ENCODE assay signal across 14 mouse cellular contexts in the genomic region with DNA sequence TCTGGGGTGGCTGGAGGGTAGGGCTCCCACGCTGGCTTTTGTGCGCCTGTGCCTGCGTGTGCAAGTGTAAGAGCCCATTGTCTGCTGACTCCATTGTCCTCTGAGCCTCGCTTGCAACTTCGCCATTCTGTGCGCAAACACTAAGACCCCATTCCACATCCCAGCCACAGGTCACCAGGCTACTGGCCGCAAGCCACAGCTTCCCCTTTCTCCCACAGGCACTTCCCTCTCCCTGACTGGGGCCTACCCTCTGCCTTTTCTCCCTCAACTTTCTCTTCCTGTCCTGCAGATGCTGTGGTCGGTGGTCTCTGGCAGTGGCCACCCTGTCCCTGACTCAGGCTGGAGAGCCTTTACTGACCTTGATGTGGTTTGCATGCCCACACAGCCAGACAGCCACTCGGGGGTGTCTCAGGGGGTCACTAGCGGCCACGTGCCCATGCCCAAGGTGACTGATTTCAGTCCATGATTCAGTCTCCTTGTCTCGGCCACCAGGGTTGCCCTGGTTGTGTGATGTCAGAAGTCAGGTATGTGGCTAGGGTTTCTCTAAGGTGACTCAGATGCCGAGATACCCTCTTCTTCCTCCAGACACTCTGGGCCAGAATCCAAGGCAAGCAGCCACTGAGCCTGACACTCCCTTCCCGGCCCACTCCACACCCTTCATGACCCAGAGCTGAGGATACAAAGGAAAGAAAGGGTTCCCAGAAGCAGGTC. TPM values are rescaled to one million over a fixed set of nuclear protein-coding genes. Genes with fewer than 3 reads are reported as not detected.
A peak's percentile ranks its signal among the peaks of the same experiment; 100 is the strongest.
DNase-seq lines count a peak whose midpoint lies in the region; ATAC-seq lines count a peak whose summit lies in the region.
"Had no signal": no experiment of that assay in that cellular context is flagged by ENCODE, and none has a peak within 500 bp of the region (broad histone marks: within the 10 kb centered on the region; RNA-seq: fewer than 3 reads in every experiment).

No protein-coding gene starts in this region.

- H3K27me3 ChIP-seq in liver, embryonic 15.5 days: peaks cover 93% of the 10 kb centered on the region

- H3K36me3 ChIP-seq in liver, embryonic 15.5 days (replicated peaks): no peaks in the 10 kb centered on the region
- H3K36me3 ChIP-seq: G1E; limb, embryonic 15.5 days had no signal

- no peak overlapping the region for H3K4me3 ChIP-seq in liver, embryonic 15.5 days (replicated peaks)
- H3K4me3 ChIP-seq: limb, embryonic 15.5 days had no signal

- no peak for ATAC-seq in liver, embryonic 15.5 days (ENCODE audit: insufficient read depth)
- ATAC-seq in activated CD4-positive, CD25-positive, alpha-beta regulatory T cell, adult 4 months: no peak
- ATAC-seq: forebrain, embryonic 16.5 days had no signal

- no peak overlapping the region for H3K9ac ChIP-seq in liver, embryonic 15.5 days
- H3K9ac ChIP-seq: limb, embryonic 15.5 days had no signal

- H3K9me3 ChIP-seq in liver, embryonic 15.5 days (replicated peaks): no peaks in the 10 kb centered on the region
- H3K9me3 ChIP-seq: G1E; limb, embryonic 15.5 days had no signal

- 13% methylated on average over 14 of the region's 14 CpGs for WGBS in liver, embryonic 15.5 days (ENCODE audit: insufficient replicate concordance)

- H3K27ac ChIP-seq in liver, embryonic 15.5 days (replicated peaks): no peak overlapping the region
- H3K27ac ChIP-seq: limb, embryonic 15.5 days had no signal

- H3K4me2 ChIP-seq in liver, embryonic 15.5 days: 0 out of 2 replicates have a peak overlapping the region, but pooled peaks have one; percentile 1
- H3K4me2 ChIP-seq: limb, embryonic 15.5 days had no signal

- peaks cover 17% of the 10 kb centered on the region for H3K4me1 ChIP-seq in liver, embryonic 15.5 days (replicated peaks)

- peak; percentile 35 for DNase-seq in gastrocnemius, postnatal 25 days
- no peak for DNase-seq in gastrocnemius, adult 18-20 months (ENCODE audit: low spot score)
- DNase-seq in urinary bladder, postnatal 14 days (ENCODE audit: low spot score): peak; percentile 65
- DNase-seq in urinary bladder, adult 2 months (ENCODE audit: low spot score): no peak
- no peak for DNase-seq in right cerebral cortex, postnatal 14 days
- DNase-seq in adrenal gland, postnatal 25 days: no peak
- DNase-seq: cerebellum, adult 9-10 months; kidney, adult 8-10 months; thymus, postnatal 4 days had no signal

RNA-seq across cellular contexts. Expression of a gene that starts 6.8 kb away (rescaled TPM):
- total RNA-seq in gastrocnemius, postnatal 25 days (2021): under 1 TPM; 0.43 to 0.64 TPM
- total RNA-seq in gastrocnemius, adult 18-20 months (2021): 1 to 10 TPM in 1 of 2 experiments, under 1 TPM in 1; 0.57 to 2.5 TPM
- 1.5 and 2.6 TPM in 2 replicates for polyA plus RNA-seq in urinary bladder, adult 2 months (2012; rRNA removed)
- polyA plus RNA-seq in liver, embryonic 15.5 days (2015; fragmentation: Nextera tagmentation; extraction: Ambion mirVana): 0.03 TPM in 1 of 2 replicates, not detected in the other
- 1 to 10 TPM in 1 of 2 experiments, under 1 TPM in 1; 0.79 to 1.1 TPM for polyA plus RNA-seq in activated CD4-positive, CD25-positive, alpha-beta regulatory T cell, adult 4 months (2017; shearing (Covaris generic))
- 1.0 and 1.3 TPM in 2 replicates for total RNA-seq in adrenal gland, postnatal 25 days (2021)

RNA-seq across cellular contexts. Expression of a gene that starts 28.0 kb away (rescaled TPM):
- total RNA-seq in gastrocnemius, postnatal 25 days (2021): 10 to 100 TPM; 21.5 to 25.4 TPM
- 10 to 100 TPM; 30.0 to 30.8 TPM for total RNA-seq in gastrocnemius, adult 18-20 months (2021)
- 42.3 and 47.5 TPM in 2 replicates for polyA plus RNA-seq in urinary bladder, adult 2 months (2012; rRNA removed)
- polyA plus RNA-seq in liver, embryonic 15.5 days (2015; fragmentation: Nextera tagmentation; extraction: Ambion mirVana): 14.0 and 14.5 TPM in 2 replicates
- 10 to 100 TPM; 61.1 to 72.3 TPM for polyA plus RNA-seq in activated CD4-positive, CD25-positive, alpha-beta regulatory T cell, adult 4 months (2017; shearing (Covaris generic))
- total RNA-seq in adrenal gland, postnatal 25 days (2021): 44.5 and 45.8 TPM in 2 replicates

RNA-seq across cellular contexts. Expression of a gene that starts 34.2 kb away (rescaled TPM):
- 100 to 1,000 TPM; 943 to 950 TPM for total RNA-seq in gastrocnemius, postnatal 25 days (2021)
- total RNA-seq in gastrocnemius, adult 18-20 months (2021): 1,000 to 10,000 TPM; 1,025 to 1,102 TPM
- 36.2 and 45.7 TPM in 2 replicates for polyA plus RNA-seq in urinary bladder, adult 2 months (2012; rRNA removed)
- polyA plus RNA-seq in liver, embryonic 15.5 days (2015; fragmentation: Nextera tagmentation; extraction: Ambion mirVana): 3.9 and 5.2 TPM in 2 replicates
- polyA plus RNA-seq in activated CD4-positive, CD25-positive, alpha-beta regulatory T cell, adult 4 months (2017; shearing (Covaris generic)): not detected
- 2.5 and 5.3 TPM in 2 replicates for total RNA-seq in adrenal gland, postnatal 25 days (2021)

RNA-seq across cellular contexts. Expression of a gene that starts 36.7 kb away (rescaled TPM):
- not detected for total RNA-seq in gastrocnemius, postnatal 25 days (2021)
- under 1 TPM; 0.30 to 0.36 TPM for total RNA-seq in gastrocnemius, adult 18-20 months (2021)
- polyA plus RNA-seq in urinary bladder, adult 2 months (2012; rRNA removed): 0.04 and 0.29 TPM in 2 replicates
- 0.05 TPM in 1 of 2 replicates, not detected in the other for polyA plus RNA-seq in liver, embryonic 15.5 days (2015; fragmentation: Nextera tagmentation; extraction: Ambion mirVana)
- polyA plus RNA-seq in activated CD4-positive, CD25-positive, alpha-beta regulatory T cell, adult 4 months (2017; shearing (Covaris generic)): 1 to 10 TPM; 1.1 to 1.2 TPM
- not detected in 2 replicates for total RNA-seq in adrenal gland, postnatal 25 days (2021)
- total RNA-seq: G1E had no signal
- polyA plus RNA-seq: G1E had no signal

RNA-seq across cellular contexts. Expression of a gene that starts 42.7 kb away (rescaled TPM):
- total RNA-seq in gastrocnemius, postnatal 25 days (2021): 10 to 100 TPM in 1 of 2 experiments, 1 to 10 TPM in 1; 8.5 to 10.1 TPM
- total RNA-seq in gastrocnemius, adult 18-20 months (2021): 10 to 100 TPM; 10.8 to 11.4 TPM
- polyA plus RNA-seq in urinary bladder, adult 2 months (2012; rRNA removed): 8.9 and 9.8 TPM in 2 replicates
- polyA plus RNA-seq in liver, embryonic 15.5 days (2015; fragmentation: Nextera tagmentation; extraction: Ambion mirVana): 7.9 and 8.1 TPM in 2 replicates
- polyA plus RNA-seq in activated CD4-positive, CD25-positive, alpha-beta regulatory T cell, adult 4 months (2017; shearing (Covaris generic)): 10 to 100 TPM; 19.4 to 20.2 TPM
- total RNA-seq in adrenal gland, postnatal 25 days (2021): 13.4 and 13.5 TPM in 2 replicates

Comparison
In these comparisons a context has a peak if more than half of its experiments do, and no peak if none do; other contexts are left out.
1. DNase-seq: peak in gastrocnemius, postnatal 25 days (single experiment) and urinary bladder, postnatal 14 days (single experiment); none in gastrocnemius, adult 18-20 months (single experiment), urinary bladder, adult 2 months (single experiment), right cerebral cortex, postnatal 14 days (single experiment) and adrenal gland, postnatal 25 days (single experiment).
2. RNA of a gene that starts 34.2 kb away (total RNA-seq): 1,025 to 1,102 TPM in gastrocnemius, adult 18-20 months and 943 to 950 TPM in gastrocnemius, postnatal 25 days; 2.5 to 5.3 TPM in adrenal gland, postnatal 25 days; every median in the first group is over 100 times any median in the second.